Mouse (Mus musculus) thymus, adult 2 months (tissue): Measurements from ENCODE around the gene Ift122. TPM values are rescaled to one million over a fixed set of nuclear protein-coding genes. Genes with fewer than 3 reads are reported as not detected.
"Not testable (repeated sequence)": the region's sequence is repeated elsewhere in the genome, so short reads cannot be mapped to it uniquely, and the experiment has no call there.

Source experiments
- DNase-seq: peaks from one replicate; pipeline ENCODE4 v3.0.0; 2021
- H3K27ac ChIP-seq: fragments of 200-500 bp; 2 replicates; pipeline ENCODE4 v1.5.1; 2012; ENCODE audit warnings: low read length, control low read depth; ENCODE audit not compliant: control insufficient read depth, insufficient read depth
- H3K27me3 ChIP-seq: fragments of 200-500 bp; 2 replicates; pipeline ENCODE4 v1.6.1; 2012; ENCODE audit warnings: mild to moderate bottlenecking, low read length, moderate library complexity, mixed read lengths; ENCODE audit not compliant: control insufficient read depth, insufficient read depth
- H3K36me3 ChIP-seq: fragments of 200-500 bp; 2 replicates; pipeline ENCODE4 v1.6.1; 2012; ENCODE audit warnings: mild to moderate bottlenecking, low read length, moderate library complexity; ENCODE audit not compliant: control insufficient read depth, insufficient read depth
- H3K4me1 ChIP-seq: fragments of 200-500 bp; replicated peaks from 2 replicates; pipeline ENCODE4 v1.6.1; 2012; ENCODE audit warnings: low read length; ENCODE audit not compliant: control insufficient read depth, insufficient read depth
- H3K4me3 ChIP-seq: fragments of 200-500 bp; 2 replicates; pipeline ENCODE4 v1.5.1; 2012; ENCODE audit warnings: mild to moderate bottlenecking, low read length, control low read depth, moderate library complexity; ENCODE audit not compliant: control insufficient read depth, insufficient read depth
- CTCF ChIP-seq: fragments of 200-500 bp; IDR thresholded peaks from 2 replicates; pipeline ENCODE4 v1.5.1; 2012; ENCODE audit warnings: mild to moderate bottlenecking, control low read depth, low read length, moderate library complexity, borderline replicate concordance; ENCODE audit not compliant: control insufficient read depth, poor library complexity, insufficient read depth; ENCODE audit errors: extremely low read depth
- POLR2A ChIP-seq: fragments of 200-500 bp; IDR thresholded peaks from 2 replicates; pipeline ENCODE4 v1.6.1; 2012; ENCODE audit warnings: mild to moderate bottlenecking, low read length, control low read depth, moderate library complexity; ENCODE audit not compliant: control insufficient read depth, poor library complexity, insufficient read depth; ENCODE audit errors: extremely low read depth
- WGBS: fragments of 180-500 bp; shearing (Covaris S2); methylation state at CpG from one replicate; pipeline ENCODE4 v1.1.7; 2018; 5-methylcytosine and 5-hydroxymethylcytosine counted together
- polyA plus RNA-seq: library from polyadenylated mRNA; depleted of rRNA; stranded (reverse); fragments of >200 nt; gene quantifications from 2 replicates; pipeline ENCODE4 v1.2.3, GENCODE M21; 2012

Gene Ift122
- polyA plus RNA-seq, 1 experiment, result 7.6 TPM

DNA sequence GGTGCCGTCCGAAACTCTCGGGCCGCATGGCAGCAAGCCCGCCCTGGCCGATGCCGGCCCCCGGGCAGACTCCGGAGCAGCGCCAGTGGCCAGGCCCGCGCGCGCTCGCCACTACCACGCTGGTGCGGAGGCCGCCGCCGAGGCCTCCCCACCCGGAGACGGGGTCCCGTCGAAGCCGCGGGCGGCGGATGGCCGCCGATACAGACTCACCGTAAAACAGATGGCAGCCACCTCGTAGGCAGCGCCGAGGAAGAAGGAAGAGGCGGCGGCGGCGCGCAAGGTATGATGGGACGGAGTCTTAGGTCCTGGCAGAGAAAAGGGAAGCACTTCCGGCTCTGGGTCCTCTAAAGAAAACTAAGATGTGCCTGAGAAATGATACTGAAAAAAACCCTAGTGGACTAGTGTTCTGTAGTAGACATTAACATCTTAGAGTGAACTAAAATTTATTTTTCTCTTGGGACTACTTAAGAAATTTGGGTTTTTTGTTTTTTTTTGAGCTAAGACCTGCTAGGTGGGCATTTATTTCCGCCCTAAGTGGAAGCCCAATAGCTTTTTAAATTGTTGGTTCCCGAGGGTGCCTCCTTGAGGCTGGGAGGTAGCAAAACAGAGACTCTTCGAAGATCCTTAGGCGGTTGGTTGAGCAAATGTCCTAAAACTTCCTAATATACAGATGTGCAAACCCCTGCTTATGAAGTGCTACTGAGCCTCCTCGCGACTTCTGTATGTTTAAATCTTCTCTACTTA, 44.6 kb upstream of the Ift122 start, which contains the start of gene Rpl32:
Rpl32 (minus strand) TSS at position 260 of the 744 bp plus-strand sequence.
- Histone ChIP-seq H3K4me3 (peak within 1 kb of the TSS; percentile 76), H3K27me3 (no peaks in the 10 kb centered on the region), H3K36me3 (peaks cover 32% of the 10 kb centered on the region), H3K27ac (no peak within 1 kb of the TSS), H3K4me1 (peaks cover 10% of the 10 kb centered on the region)
- TF ChIP-seq CTCF, result no peak
- TF ChIP-seq POLR2A, result peak; percentile 73
- DNase-seq, result peak; percentile 84
- under 1% methylated on average over 47 of the region's 47 CpGs for WGBS

DNA sequence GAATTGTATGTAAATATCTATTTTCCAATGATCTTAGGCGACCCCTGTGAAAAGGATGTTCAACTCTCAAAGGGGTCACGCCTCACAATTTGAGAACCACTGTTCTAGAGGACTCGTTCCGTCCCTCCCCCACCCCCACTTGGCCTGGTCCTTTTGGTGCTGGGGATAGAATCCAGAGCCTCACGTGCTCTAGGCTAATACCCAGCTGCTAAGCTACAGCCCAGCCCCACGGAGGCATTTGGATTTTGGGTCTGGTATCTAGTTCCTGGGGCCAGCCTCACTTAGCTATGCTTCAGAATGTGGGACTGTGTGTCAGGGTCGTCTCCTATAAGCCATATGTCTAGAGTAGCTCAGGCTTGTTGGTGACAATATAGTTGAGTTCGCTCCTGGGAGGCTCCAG, 41.7 kb upstream of the Ift122 start:
- Histone ChIP-seq H3K27me3 (no peaks in the 10 kb centered on the region), H3K27ac (no peak overlapping the region), H3K36me3 (peaks cover 9% of the 10 kb centered on the region), H3K4me1 (peaks cover 8% of the 10 kb centered on the region), H3K4me3 (no peak overlapping the region)
- TF ChIP-seq POLR2A, result no peak
- no peak for TF ChIP-seq CTCF
- WGBS, result 93% methylated on average over 8 of the region's 8 CpGs
- no peak for DNase-seq

DNA sequence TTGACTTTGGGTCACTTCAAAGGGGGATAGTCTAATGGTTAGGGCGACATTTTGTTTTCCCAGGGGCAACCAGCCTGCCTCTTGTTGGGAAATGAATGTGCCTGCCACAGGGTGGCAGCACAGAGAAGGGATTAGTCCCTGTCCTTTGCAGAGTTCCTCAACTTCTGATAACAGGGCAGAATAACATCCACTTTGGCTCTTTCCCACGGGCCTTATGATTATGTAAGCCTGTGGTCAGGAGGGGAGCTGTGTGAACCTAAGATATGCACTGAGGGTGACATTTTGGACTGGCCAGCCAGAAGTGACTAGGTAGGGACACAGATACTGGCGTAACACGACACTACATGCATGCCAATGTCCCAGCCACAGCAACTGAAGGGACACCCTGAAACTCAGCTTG, 39.2 kb upstream of the Ift122 start:
- WGBS, result 48% methylated on average over 4 of the region's 4 CpGs
- DNase-seq, result peak; percentile 52
- Histone ChIP-seq H3K4me3 (no peak overlapping the region), H3K27ac (no peak overlapping the region), H3K36me3 (no peaks in the 10 kb centered on the region), H3K4me1 (no peaks in the 10 kb centered on the region; the same call in 1 of the 2 replicates), H3K27me3 (no peaks in the 10 kb centered on the region)
- TF ChIP-seq POLR2A (no peak), CTCF (no peak)

DNA sequence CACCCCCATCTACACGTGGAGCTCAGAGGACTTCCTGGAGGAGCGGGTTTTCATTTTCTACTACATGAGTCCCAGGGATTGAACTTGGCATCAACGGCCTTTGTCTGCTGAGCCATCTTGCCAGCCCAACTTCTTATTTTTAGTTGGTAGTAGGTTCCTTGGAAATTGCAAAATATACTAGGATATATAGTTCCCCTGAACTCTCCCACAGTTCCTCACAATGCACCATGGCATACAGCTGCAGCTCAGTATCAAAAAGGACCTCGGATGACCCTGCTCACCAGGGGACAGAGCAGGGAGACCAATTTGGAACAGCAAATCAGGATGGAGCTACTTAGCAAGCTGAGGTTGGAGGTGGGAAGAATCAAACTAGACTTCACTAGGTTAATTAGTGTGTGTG, 38.2 kb upstream of the Ift122 start:
- no peak overlapping the region for H3K4me3 ChIP-seq
- no peak for DNase-seq
- 83% methylated on average over 4 of the region's 4 CpGs for WGBS
- TF ChIP-seq POLR2A, result no peak
- TF ChIP-seq CTCF, result no peak
- no peaks in the 10 kb centered on the region for H3K36me3 ChIP-seq
- no peaks in the 10 kb centered on the region for H3K27me3 ChIP-seq
- H3K4me1 ChIP-seq, result no peaks in the 10 kb centered on the region; the same call in 1 of the 2 replicates
- H3K27ac ChIP-seq, result no peak overlapping the region

DNA sequence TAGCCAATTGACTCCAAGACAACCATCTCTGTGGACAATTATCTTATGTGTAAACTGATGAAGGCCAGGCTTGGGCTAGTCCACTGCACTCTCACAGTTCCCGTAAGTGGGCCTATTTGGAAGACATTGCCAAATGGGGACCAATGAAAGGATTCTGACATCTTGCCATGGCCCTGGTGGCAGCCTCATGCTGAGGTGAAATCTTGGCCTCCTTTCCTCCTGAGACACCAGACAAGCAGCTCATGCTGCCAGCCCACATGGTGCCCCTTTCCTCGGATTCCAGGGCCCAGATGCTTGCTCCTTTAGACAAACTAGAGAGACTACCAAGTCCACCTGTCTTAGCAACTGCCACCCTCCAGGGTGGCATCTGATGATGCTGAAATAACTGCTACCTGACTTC, 35.1 kb upstream of the Ift122 start:
- Histone ChIP-seq H3K4me1 (no peaks in the 10 kb centered on the region; the same call in 1 of the 2 replicates), H3K36me3 (no peaks in the 10 kb centered on the region), H3K27ac (no peak overlapping the region), H3K4me3 (no peak overlapping the region), H3K27me3 (no peaks in the 10 kb centered on the region)
- no peak for TF ChIP-seq POLR2A
- WGBS, result 92% methylated on average over 2 of the region's 2 CpGs
- DNase-seq, result no peak

DNA sequence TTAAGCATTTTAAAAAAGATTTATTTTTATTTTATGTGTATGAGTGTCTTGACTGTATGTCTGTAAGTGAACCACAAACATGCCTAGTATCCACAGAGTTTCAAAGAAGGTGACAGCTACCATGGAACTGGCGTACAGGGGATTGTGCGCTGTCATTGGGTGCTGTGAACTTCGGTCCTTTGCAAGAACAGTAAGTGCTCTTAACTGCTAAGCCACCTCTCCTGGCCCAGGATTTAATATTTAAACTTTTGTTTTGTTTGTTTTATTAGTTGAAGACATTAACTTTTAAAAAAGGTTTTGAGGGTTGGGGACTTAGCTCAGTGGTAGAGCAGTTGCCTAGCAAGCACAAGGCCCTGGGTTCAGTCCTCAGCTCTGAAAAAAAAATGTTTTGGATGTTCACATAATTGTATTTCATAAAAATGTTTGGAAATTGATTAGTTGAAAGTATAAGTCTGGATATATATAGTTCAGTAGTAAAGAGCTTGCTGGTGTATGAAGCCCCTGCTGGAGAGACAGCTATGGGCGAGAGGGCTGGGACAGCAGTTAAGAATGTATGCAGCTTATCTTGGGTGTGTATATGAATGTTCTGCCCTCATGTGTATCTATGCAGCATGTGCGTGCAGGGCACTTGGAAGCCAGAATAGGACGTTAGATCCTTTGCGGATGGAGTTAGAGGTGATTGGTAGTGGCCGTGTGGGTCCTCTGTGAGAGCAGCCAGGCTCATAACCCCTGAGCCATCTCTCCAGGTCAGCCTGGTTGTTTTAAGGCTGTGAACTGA, 31.9 kb upstream of the Ift122 start:
- 94% methylated on average over 8 of the region's 8 CpGs for WGBS
- no peaks in the 10 kb centered on the region; the same call in 1 of the 2 replicates for H3K4me1 ChIP-seq
- H3K4me3 ChIP-seq, result no peak overlapping the region
- H3K27me3 ChIP-seq, result no peaks in the 10 kb centered on the region
- H3K27ac ChIP-seq, result no peak overlapping the region
- H3K36me3 ChIP-seq, result no peaks in the 10 kb centered on the region
- DNase-seq, result no peak
- TF ChIP-seq CTCF (no peak), POLR2A (no peak)

DNA sequence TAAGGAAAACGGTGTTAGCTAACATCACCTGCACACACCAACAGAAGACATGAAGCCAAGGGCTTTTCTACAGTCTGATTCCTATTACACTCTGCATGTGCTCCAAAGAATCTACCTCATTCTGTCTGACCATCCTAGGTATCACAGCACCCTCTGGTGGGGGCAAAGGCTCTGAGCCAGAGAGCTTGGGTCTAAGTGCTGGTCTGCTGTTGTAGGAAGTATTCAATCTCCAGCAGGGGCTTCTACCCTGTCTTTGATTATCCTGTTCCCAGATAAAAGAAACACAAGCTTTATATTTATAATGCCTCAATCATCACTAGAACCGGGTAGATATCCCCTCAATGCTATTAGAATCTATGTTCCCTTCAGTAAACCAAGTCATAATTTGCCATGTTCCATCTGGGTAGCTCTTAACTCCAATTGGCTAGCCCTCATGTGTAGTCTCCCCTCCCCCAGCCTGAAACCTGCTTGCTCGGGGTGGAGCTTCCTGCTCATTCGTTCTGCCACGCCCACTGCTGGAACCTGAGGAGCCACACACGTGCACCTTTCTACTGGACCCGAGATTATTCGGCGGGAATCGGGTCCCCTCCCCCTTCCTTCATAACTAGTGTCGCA, 29.3 kb upstream of the Ift122 start:
- H3K4me3 ChIP-seq, H3K27ac ChIP-seq, H3K36me3 ChIP-seq, H3K27me3 ChIP-seq, H3K4me1 ChIP-seq: not testable (repeated sequence)
- peak; percentile 81 for DNase-seq
- WGBS, result 0% methylated on average over 6 of the region's 11 CpGs
